Mouse (Mus musculus) forebrain, embryonic 10.5 days (tissue): ENCODE results near the gene Stub1. TPM values are rescaled to one million over a fixed set of nuclear protein-coding genes. Genes with fewer than 3 reads are reported as not detected.

ENCODE experiments used
- DNase-seq: peaks from one replicate; pipeline ENCODE4 v3.0.0-alpha.2; 2017; ENCODE audit warnings: low spot score; ENCODE audit errors: extremely low spot score
- H3K27ac ChIP-seq: fragments of 300-500 bp; sonication (generic); 2 replicates; pipeline ENCODE4 v1.5.1; 2016; ENCODE audit warnings: mild to moderate bottlenecking
- H3K27me3 ChIP-seq: fragments of 300-500 bp; sonication (generic); 2 replicates; pipeline ENCODE4 v1.6.1; 2016; ENCODE audit warnings: mild to moderate bottlenecking; ENCODE audit not compliant: poor library complexity, severe bottlenecking
- H3K36me3 ChIP-seq: fragments of 300-500 bp; sonication (generic); replicated peaks from 2 replicates; pipeline ENCODE4 v1.6.1; 2016; ENCODE audit warnings: mild to moderate bottlenecking, moderate library complexity
- H3K4me1 ChIP-seq: fragments of 300-500 bp; sonication (generic); 2 replicates; pipeline ENCODE4 v1.6.1; 2016
- H3K4me3 ChIP-seq: fragments of 300-500 bp; sonication (generic); 2 replicates; pipeline ENCODE4 v1.5.1; 2016; ENCODE audit warnings: mild to moderate bottlenecking, moderate library complexity
- H3K9me3 ChIP-seq: fragments of 300-500 bp; sonication (generic); 2 replicates; pipeline ENCODE4 v1.6.1; 2016; ENCODE audit warnings: mild to moderate bottlenecking, moderate library complexity
- WGBS: fragments of 180-500 bp; shearing (Covaris S2); methylation state at CpG from one replicate; pipeline ENCODE4 v1.1.7; 2016; 5-methylcytosine and 5-hydroxymethylcytosine counted together
- polyA plus RNA-seq: library from polyadenylated mRNA; unstranded; fragments of >200 nt; fragmentation: Nextera tagmentation; extraction: Ambion mirVana; gene quantifications from 2 replicates; pipeline ENCODE4 v1.2.1, GENCODE M21; 2016

Stub1 gene
- polyA plus RNA-seq, 1 experiment from 2014 or later = 403 TPM

- Histone ChIP-seq H3K9me3 (no peaks in the 10 kb centered on the region), H3K27me3 (no peaks in the 10 kb centered on the region), H3K27ac (no peak overlapping the region), H3K4me1 (peaks cover 53% of the 10 kb centered on the region), H3K36me3 (peaks cover 5% of the 10 kb centered on the region; the same call in 1 of the 2 replicates), H3K4me3 (no peak overlapping the region)
- WGBS = 91% methylated on average over 3 of the region's 3 CpGs
- DNase-seq = no peak
These were observed 33.0 kb upstream of the Stub1 start for GRCm38 (mm10) chr17:25866172-25866571.

GRCm38 (mm10) chr17:25865288-25865687 lies 32.1 kb upstream of the Stub1 start:
- no peak overlapping the region for H3K27ac ChIP-seq
- no peak for DNase-seq
- WGBS = 91% methylated on average over 11 of the region's 11 CpGs
- peaks cover 5% of the 10 kb centered on the region; the same call in 1 of the 2 replicates for H3K36me3 ChIP-seq
- H3K4me1 ChIP-seq = peaks cover 62% of the 10 kb centered on the region
- no peaks in the 10 kb centered on the region for H3K9me3 ChIP-seq
- peak overlapping the region; percentile 10 for H3K4me3 ChIP-seq
- H3K27me3 ChIP-seq = no peaks in the 10 kb centered on the region

- H3K27me3 ChIP-seq = no peaks in the 10 kb centered on the region
- DNase-seq = no peak
- H3K9me3 ChIP-seq = no peaks in the 10 kb centered on the region
- H3K4me1 ChIP-seq = peaks cover 68% of the 10 kb centered on the region
- H3K27ac ChIP-seq = no peak overlapping the region
- H3K4me3 ChIP-seq = no peak overlapping the region
- peaks cover 9% of the 10 kb centered on the region for H3K36me3 ChIP-seq
- 92% methylated on average over 14 of the region's 14 CpGs for WGBS
These were observed 31.1 kb upstream of the Stub1 start for GRCm38 (mm10) chr17:25864311-25864710.

GRCm38 (mm10) chr17:25863681-25864080 lies 30.5 kb upstream of the Stub1 start:
- DNase-seq = no peak
- peaks cover 64% of the 10 kb centered on the region for H3K4me1 ChIP-seq
- H3K36me3 ChIP-seq = peaks cover 15% of the 10 kb centered on the region
- no peak overlapping the region for H3K27ac ChIP-seq
- H3K27me3 ChIP-seq = no peaks in the 10 kb centered on the region
- H3K4me3 ChIP-seq = no peak overlapping the region
- H3K9me3 ChIP-seq = no peaks in the 10 kb centered on the region
- 93% methylated on average over 6 of the region's 6 CpGs for WGBS

GRCm38 (mm10) chr17:25861704-25862612 lies 28.8 kb upstream of the Stub1 start:
- Histone ChIP-seq H3K36me3 (peaks cover 30% of the 10 kb centered on the region), H3K4me1 (peaks cover 46% of the 10 kb centered on the region), H3K27ac (peak overlapping the region; percentile 94), H3K9me3 (no peaks in the 10 kb centered on the region), H3K4me3 (peak overlapping the region; percentile 84), H3K27me3 (no peaks in the 10 kb centered on the region)
- no peak for DNase-seq
- 11% methylated on average over 6 of the region's 6 CpGs for WGBS

GRCm38 (mm10) chr17:25860832-25861703 lies 27.9 kb upstream of the Stub1 start, which contains the start of gene Wdr90:
Gene Wdr90, minus strand, starts transcription at chr17:25861501.
- Histone ChIP-seq H3K4me3 (peak within 1 kb of the TSS; percentile 84), H3K36me3 (peaks cover 37% of the 10 kb centered on the region), H3K27ac (peak within 1 kb of the TSS; percentile 94), H3K4me1 (peaks cover 38% of the 10 kb centered on the region), H3K9me3 (no peaks in the 10 kb centered on the region), H3K27me3 (no peaks in the 10 kb centered on the region)
- DNase-seq = peak; percentile 92
- WGBS = 3% methylated on average over 65 of the region's 65 CpGs

GRCm38 (mm10) chr17:25860229-25860628 lies 27.0 kb upstream of the Stub1 start:
- Histone ChIP-seq H3K4me1 (peaks cover 32% of the 10 kb centered on the region), H3K27me3 (no peaks in the 10 kb centered on the region), H3K4me3 (peak overlapping the region; percentile 84), H3K36me3 (peaks cover 45% of the 10 kb centered on the region), H3K27ac (peak overlapping the region; percentile 94), H3K9me3 (no peaks in the 10 kb centered on the region)
- WGBS = 95% methylated on average over 6 of the region's 6 CpGs
- DNase-seq = no peak

GRCm38 (mm10) chr17:25844396-25844901 lies 11.2 kb upstream of the Stub1 start, which contains the start of gene Rhot2:
Gene Rhot2, minus strand, starts transcription at chr17:25844851.
- Histone ChIP-seq H3K4me1 (peaks cover 24% of the 10 kb centered on the region), H3K27me3 (no peaks in the 10 kb centered on the region), H3K9me3 (no peaks in the 10 kb centered on the region), H3K36me3 (peaks cover 85% of the 10 kb centered on the region), H3K4me3 (peak within 1 kb of the TSS; percentile 94), H3K27ac (peak within 1 kb of the TSS; percentile 93)
- peak; percentile 94 for DNase-seq
- under 1% methylated on average over 21 of the region's 21 CpGs for WGBS

- H3K4me1 ChIP-seq = peaks cover 31% of the 10 kb centered on the region
- H3K4me3 ChIP-seq = peak overlapping the region; percentile 94
- H3K27me3 ChIP-seq = no peaks in the 10 kb centered on the region
- peak overlapping the region; percentile 93 for H3K27ac ChIP-seq
- WGBS = 4% methylated on average over 38 of the region's 38 CpGs
- H3K9me3 ChIP-seq = no peaks in the 10 kb centered on the region
- peaks cover 85% of the 10 kb centered on the region for H3K36me3 ChIP-seq
- DNase-seq = no peak
These were observed 10.6 kb upstream of the Stub1 start for GRCm38 (mm10) chr17:25843636-25844395.

- peak overlapping the region; percentile 94 for H3K4me3 ChIP-seq
- H3K27me3 ChIP-seq = no peaks in the 10 kb centered on the region
- DNase-seq = no peak
- peaks cover 33% of the 10 kb centered on the region for H3K4me1 ChIP-seq
- H3K9me3 ChIP-seq = no peaks in the 10 kb centered on the region
- no peak overlapping the region for H3K27ac ChIP-seq
- WGBS = 94% methylated on average over 4 of the region's 4 CpGs
- H3K36me3 ChIP-seq = peaks cover 85% of the 10 kb centered on the region
These were observed 9.9 kb upstream of the Stub1 start for GRCm38 (mm10) chr17:25843122-25843521.

GRCm38 (mm10) chr17:25842509-25842908 lies 9.3 kb upstream of the Stub1 start:
- H3K4me1 ChIP-seq = peaks cover 39% of the 10 kb centered on the region
- no peak for DNase-seq
- H3K36me3 ChIP-seq = peaks cover 85% of the 10 kb centered on the region
- H3K27me3 ChIP-seq = no peaks in the 10 kb centered on the region
- WGBS = 76% methylated on average over 3 of the region's 3 CpGs
- H3K4me3 ChIP-seq = no peak overlapping the region
- no peak overlapping the region for H3K27ac ChIP-seq
- no peaks in the 10 kb centered on the region for H3K9me3 ChIP-seq
